Mouse (Mus musculus) embryonic fibroblast, embryonic 13.5 days (primary cell): Measurements from ENCODE around the gene Ifrd1.

Experiments
- CTCF ChIP-seq: IDR thresholded peaks from 2 replicates; pipeline ENCODE4 v1.5.1; 2011; ENCODE audit warnings: mild to moderate bottlenecking, control low read depth, low read length, moderate library complexity, borderline replicate concordance; ENCODE audit not compliant: insufficient read depth
- POLR2A ChIP-seq: IDR thresholded peaks from 2 replicates; pipeline ENCODE4 v1.6.1; 2011; ENCODE audit warnings: low read depth, mild to moderate bottlenecking, control low read depth, low read length, moderate library complexity

GRCm38 (mm10) chr12:40247384-40247783 lies 920 bp downstream of the Ifrd1 start:
- TF ChIP-seq POLR2A (no peak), CTCF (no peak)
